Mouse (Mus musculus): Measurements from ENCODE around the gene Omd.
"Not testable (repeated sequence)": the region's sequence is repeated elsewhere in the genome, so short reads cannot be mapped to it uniquely, and the experiment has no call there.

DNA sequence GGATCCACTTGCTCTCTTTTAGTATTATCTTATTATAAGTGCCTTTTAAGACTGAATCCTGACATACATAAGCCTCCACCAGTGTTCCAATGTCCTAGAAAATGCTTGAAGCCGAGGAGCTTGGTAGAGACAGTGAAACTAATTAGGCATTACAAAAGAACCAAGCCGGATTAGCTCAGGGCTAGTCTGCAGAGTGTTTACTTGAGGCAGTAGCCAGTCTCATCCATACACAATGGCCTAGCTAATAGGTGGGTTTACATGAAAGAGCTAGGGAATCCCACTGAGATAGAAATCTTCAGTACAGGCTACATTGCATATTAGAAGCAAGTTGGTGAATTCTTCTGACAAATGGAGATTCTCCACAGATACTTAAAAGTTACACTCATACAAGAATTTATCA lies 20.3 kb downstream of the Omd start:
- not testable (repeated sequence) for TF ChIP-seq GATA1, TAL1 (IDR thresholded peaks at IDR 0.05; ENCODE audit: low read length)

Data from erythroblast, embryonic 14.5 days (primary cell).